Mouse (Mus musculus): ENCODE data around the gene Gm21992. TPM values are rescaled to one million over a fixed set of nuclear protein-coding genes. Genes with fewer than 3 reads are reported as not detected.

Gene Gm21992
- polyA plus RNA-seq, 1 experiment = 12.6 TPM

DNA sequence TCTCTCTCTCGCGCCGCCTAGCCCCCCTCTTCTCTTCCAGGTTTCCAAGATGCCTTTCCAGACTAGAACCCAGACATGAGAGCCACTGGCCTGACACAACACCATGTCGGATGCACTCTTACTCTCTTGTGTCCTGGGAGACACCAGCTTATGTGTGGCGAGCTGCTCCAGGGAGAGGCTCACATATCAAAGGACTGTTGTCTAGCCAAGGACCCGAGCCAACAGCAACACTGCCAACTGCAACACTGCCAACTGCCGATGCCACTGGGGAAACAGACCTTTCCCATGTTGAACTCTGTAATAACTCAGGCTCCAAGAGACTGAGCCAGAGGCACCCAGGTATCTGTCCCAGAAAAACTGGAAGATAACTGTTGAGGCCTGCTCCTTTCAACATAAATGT, 17.7 kb upstream of the Gm21992 start:
- no peak for TF ChIP-seq GATA1 (IDR thresholded peaks at IDR 0.05; ENCODE audit: low read length)

DNA sequence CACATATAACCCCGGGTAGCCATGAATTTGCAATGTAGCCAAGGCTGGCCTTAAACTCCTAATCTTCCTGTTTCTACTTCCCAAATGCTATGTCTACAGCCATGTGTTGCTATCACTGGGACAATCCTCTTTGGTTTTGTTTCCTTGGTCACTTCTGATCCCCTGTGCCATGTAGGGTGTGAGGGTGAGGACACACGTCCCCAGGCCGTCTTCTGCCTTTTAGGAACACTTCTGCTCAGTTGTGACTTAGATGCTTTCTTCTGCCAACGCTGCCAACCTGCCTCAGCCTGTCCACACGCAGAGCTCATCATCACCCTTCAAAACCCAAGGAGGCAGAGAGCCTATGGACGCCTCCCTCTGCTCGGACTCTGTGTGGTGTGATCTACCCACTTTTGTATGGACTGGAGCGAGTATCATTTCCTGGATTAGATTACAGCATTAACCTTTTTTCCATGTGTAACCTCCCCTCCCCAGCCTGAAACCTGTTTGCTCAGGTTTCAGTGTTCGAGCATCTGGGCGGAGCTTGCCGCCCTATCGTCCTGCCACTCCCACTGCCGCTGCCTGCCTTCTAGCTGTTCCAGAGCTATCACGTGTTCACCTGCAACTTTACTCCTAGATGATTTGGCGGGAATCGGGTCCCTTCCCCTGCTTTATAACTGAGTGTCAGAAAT, 17.2 kb upstream of the Gm21992 start:
- no peak for TF ChIP-seq GATA1 (IDR thresholded peaks at IDR 0.05; ENCODE audit: low read length)

- TF ChIP-seq GATA1 (IDR thresholded peaks at IDR 0.05; ENCODE audit: low read length) = no peak
Measured at GRCm38 (mm10) chr19:4820678-4821303, 9.4 kb upstream of the Gm21992 start.

GRCm38 (mm10) chr19:4817182-4817835, 5.9 kb upstream of the Gm21992 start:
- TF ChIP-seq GATA1 (IDR thresholded peaks at IDR 0.05; ENCODE audit: low read length) = no peak

- no peak for TF ChIP-seq GATA1 (IDR thresholded peaks at IDR 0.05; ENCODE audit: low read length)
Measured at GRCm38 (mm10) chr19:4813015-4813414, 1.6 kb upstream of the Gm21992 start.

DNA sequence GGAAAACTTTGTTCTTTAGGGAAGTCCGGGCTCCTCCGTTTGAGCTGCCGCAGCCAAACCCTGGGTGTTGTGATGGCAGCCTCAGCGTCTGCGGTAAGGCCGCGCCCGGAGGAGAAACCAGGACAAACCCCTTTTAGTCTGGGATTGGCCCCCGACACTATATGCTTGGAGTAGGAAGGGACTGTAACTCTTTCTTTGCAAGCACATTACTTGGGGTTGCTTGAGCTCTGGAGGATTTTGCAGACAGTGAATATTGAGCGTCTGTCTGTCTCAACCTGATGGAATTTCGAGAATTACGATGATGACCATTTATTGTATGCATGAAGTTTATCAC, 464 bp upstream of the Gm21992 start:
- no peak for TF ChIP-seq GATA1 (IDR thresholded peaks at IDR 0.05; ENCODE audit: low read length)

DNA sequence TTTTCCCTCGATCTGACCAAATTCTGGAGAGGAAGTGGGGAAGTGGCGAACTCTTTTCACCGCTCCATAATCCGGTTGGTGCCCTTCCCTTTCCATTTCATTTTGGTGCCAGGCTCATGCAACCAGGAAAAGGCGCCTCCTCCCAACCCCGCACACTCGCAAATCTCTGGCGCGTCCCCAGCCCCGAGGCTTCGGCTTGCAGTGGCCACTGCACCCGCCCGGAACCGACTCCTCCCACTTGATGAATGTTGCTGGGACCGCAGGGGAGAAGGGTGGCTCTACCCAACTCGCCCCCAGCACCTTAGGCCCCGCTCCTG, 708 bp downstream of the Gm21992 start:
- no peak for TF ChIP-seq GATA1 (IDR thresholded peaks at IDR 0.05; ENCODE audit: low read length)

- TF ChIP-seq GATA1 (IDR thresholded peaks at IDR 0.05; ENCODE audit: low read length) = no peak
Measured at GRCm38 (mm10) chr19:4810309-4810708, 1.1 kb downstream of the Gm21992 start.

- no peak for TF ChIP-seq GATA1 (IDR thresholded peaks at IDR 0.05; ENCODE audit: low read length)
Measured at GRCm38 (mm10) chr19:4803283-4803682, 8.1 kb downstream of the Gm21992 start.

DNA sequence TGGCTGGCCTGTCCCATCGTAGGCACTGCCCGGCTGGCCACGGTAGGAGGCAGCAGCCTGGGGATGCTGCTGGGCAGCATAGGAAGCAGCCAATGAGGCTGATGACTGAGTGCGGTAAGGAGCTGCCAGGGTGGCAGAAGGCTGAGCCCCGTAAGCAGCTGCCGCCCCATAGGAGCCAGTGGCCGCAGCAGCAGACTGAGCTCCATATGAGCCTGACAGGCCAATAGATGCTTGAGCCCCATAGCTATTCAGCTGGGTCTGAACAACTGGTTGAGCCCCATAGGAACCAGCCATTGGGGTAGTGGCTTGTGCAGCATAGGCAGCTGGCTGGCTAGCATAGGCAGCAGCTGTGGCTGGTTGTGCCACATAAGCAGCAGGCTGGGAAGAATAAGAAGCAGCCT, 8.7 kb downstream of the Gm21992 start:
- no peak for TF ChIP-seq GATA1 (IDR thresholded peaks at IDR 0.05; ENCODE audit: low read length)

- no peak for TF ChIP-seq GATA1 (IDR thresholded peaks at IDR 0.05; ENCODE audit: low read length)
Measured at GRCm38 (mm10) chr19:4799083-4799482, 12.3 kb downstream of the Gm21992 start.

GRCm38 (mm10) chr19:4797846-4798245, 13.6 kb downstream of the Gm21992 start:
- no peak for TF ChIP-seq GATA1 (IDR thresholded peaks at IDR 0.05; ENCODE audit: low read length)

- no peak for TF ChIP-seq GATA1 (IDR thresholded peaks at IDR 0.05; ENCODE audit: low read length)
Measured at GRCm38 (mm10) chr19:4795929-4796328, 15.5 kb downstream of the Gm21992 start.

- no peak for TF ChIP-seq GATA1 (IDR thresholded peaks at IDR 0.05; ENCODE audit: low read length)
Measured at GRCm38 (mm10) chr19:4793831-4794422, 17.5 kb downstream of the Gm21992 start, which contains the start of gene Rbm4. Gene Rbm4, minus strand, starts transcription at chr19:4793901.

GRCm38 (mm10) chr19:4793281-4793830, 18.1 kb downstream of the Gm21992 start:
- no peak for TF ChIP-seq GATA1 (IDR thresholded peaks at IDR 0.05; ENCODE audit: low read length)

DNA sequence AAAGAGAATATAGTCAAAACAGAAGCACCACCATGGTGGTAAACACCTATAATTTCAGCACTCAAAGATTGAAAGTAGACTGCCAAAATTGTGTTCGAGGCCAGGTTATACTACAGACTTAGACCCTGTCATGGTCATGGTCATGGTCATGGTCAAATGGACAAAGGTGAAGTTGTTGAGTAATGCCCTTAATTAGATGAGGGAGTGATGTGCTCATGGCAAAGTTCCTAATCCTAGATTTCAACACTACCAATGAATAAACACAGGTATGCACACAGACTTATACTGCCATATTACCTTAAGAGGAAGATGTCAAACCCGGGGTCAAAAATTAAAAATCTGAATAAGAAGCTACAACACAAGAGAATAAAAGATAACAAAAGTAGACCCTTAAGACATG, 25.1 kb downstream of the Gm21992 start:
- TF ChIP-seq GATA1 (IDR thresholded peaks at IDR 0.05; ENCODE audit: low read length) = no peak
